In genomic region chr9:101862481-101863065, GRCm38 (mm10) we compare ENCODE assay signal across 9 mouse cellular contexts. TPM values are rescaled to one million over a fixed set of nuclear protein-coding genes. Genes with fewer than 3 reads are reported as not detected.
DNase-seq lines count a peak whose midpoint lies in the region; ATAC-seq and TF ChIP-seq lines count a peak whose summit lies in the region.
"Had no signal": no experiment of that assay in that cellular context is flagged by ENCODE, and none has a peak within 500 bp of the region (broad histone marks: within the 10 kb centered on the region; RNA-seq: fewer than 3 reads in every experiment).

No protein-coding gene starts in this region.

- ATAC-seq in forebrain, embryonic 14.5 days, result peak; percentile 83

- H3K9me3 ChIP-seq in forebrain, embryonic 14.5 days (replicated peaks; ENCODE audit: control insufficient read depth, low read length), result no peaks in the 10 kb centered on the region
- H3K9me3 ChIP-seq in hindbrain, embryonic 10.5 days, result no peaks in the 10 kb centered on the region

- 26% methylated on average over 12 of the region's 12 CpGs for WGBS in forebrain, embryonic 14.5 days
- WGBS in hindbrain, embryonic 10.5 days, result 20% methylated on average over 12 of the region's 12 CpGs
- 61% methylated on average over 12 of the region's 12 CpGs for WGBS in lung, adult 2 months

- no peak overlapping the region for H3K9ac ChIP-seq in forebrain, embryonic 14.5 days (ENCODE audit: low read length)

- H3K27ac ChIP-seq in forebrain, embryonic 14.5 days (ENCODE audit: low read depth, low read length), result no peak overlapping the region; the same call in 1 of the 2 replicates
- H3K27ac ChIP-seq in hindbrain, embryonic 10.5 days, result peak overlapping the region; percentile 53

- peak overlapping the region; percentile 38 for H3K4me2 ChIP-seq in forebrain, embryonic 14.5 days (ENCODE audit: low read length)

- TF ChIP-seq CTCF in lung, adult 2 months (IDR thresholded peaks at IDR 0.05; ENCODE audit: insufficient read depth, low read length), result no peak

- H3K4me1 ChIP-seq in forebrain, embryonic 14.5 days (ENCODE audit: control insufficient read depth, insufficient read depth, low read length), result peaks cover 9% of the 10 kb centered on the region; the same call in 1 of the 2 replicates
- H3K4me1 ChIP-seq in hindbrain, embryonic 10.5 days (replicated peaks), result peaks cover 26% of the 10 kb centered on the region
- no peaks in the 10 kb centered on the region for H3K4me1 ChIP-seq in lung, adult 2 months (ENCODE audit: control insufficient read depth, insufficient read depth, low read length)

- H3K27me3 ChIP-seq in forebrain, embryonic 14.5 days (replicated peaks; ENCODE audit: control insufficient read depth, insufficient read depth, low read length), result no peaks in the 10 kb centered on the region
- no peaks in the 10 kb centered on the region for H3K27me3 ChIP-seq in hindbrain, embryonic 10.5 days (ENCODE audit: insufficient read depth, poor library complexity, severe bottlenecking)

- no peak for TF ChIP-seq POLR2A in lung, adult 2 months (IDR thresholded peaks at IDR 0.05; ENCODE audit: borderline replicate concordance, extremely low read depth, low read depth, low read length)

- no peak overlapping the region for H3K4me3 ChIP-seq in forebrain, embryonic 14.5 days (ENCODE audit: low read depth, low read length)
- H3K4me3 ChIP-seq in hindbrain, embryonic 10.5 days, result peak overlapping the region; percentile 11; the same call in 1 of the 2 replicates
- no peak overlapping the region for H3K4me3 ChIP-seq in lung, adult 2 months (replicated peaks; ENCODE audit: extremely low read depth, low read depth, low read length)
- H3K4me3 ChIP-seq: myocyte had no signal

- DNase-seq in MN1 (ENCODE audit: low spot score), result peak; percentile 63
- peak; percentile 29 for DNase-seq in adrenal gland, postnatal 14 days
- DNase-seq in forebrain, embryonic 14.5 days (ENCODE audit: low spot score), result peak; percentile 81
- DNase-seq in hindbrain, embryonic 10.5 days (ENCODE audit: low spot score), result peak; percentile 44
- DNase-seq in lung, adult 2 months, result peak; percentile 11
- DNase-seq in ovary, postnatal 36 days (ENCODE audit: low spot score), result peak; percentile 49
- no peak for DNase-seq in thymus, postnatal 10 days (ENCODE audit: low spot score in 2 of 2)

- H3K36me3 ChIP-seq in forebrain, embryonic 14.5 days (ENCODE audit: control insufficient read depth, insufficient read depth, low read length), result no peaks in the 10 kb centered on the region
- no peaks in the 10 kb centered on the region for H3K36me3 ChIP-seq in hindbrain, embryonic 10.5 days

RNA-seq across cellular contexts. Expression of gene 9630041A04Rik, which starts 0.9 kb away (rescaled TPM):
- total RNA-seq in adrenal gland, postnatal 14 days (2021), result not detected in 2 replicates
- 0.28 TPM in 1 of 2 replicates, not detected in the other for polyA plus RNA-seq in forebrain, embryonic 14.5 days (2014; fragmentation: Nextera tagmentation; extraction: Ambion mirVana)
- polyA plus RNA-seq in hindbrain, embryonic 10.5 days (2016; fragmentation: Nextera tagmentation; extraction: Ambion mirVana), result 0.17 and 0.33 TPM in 2 replicates
- not detected in 2 replicates for polyA plus RNA-seq in lung, adult 2 months (2012; rRNA removed)
- polyA plus RNA-seq: gonadal fat pad, adult 2 months; myocyte had no signal

Comparison
In these comparisons a context has a peak if more than half of its experiments do, and no peak if none do; other contexts are left out.
1. DNase-seq: peak in MN1 (single experiment), adrenal gland, postnatal 14 days (single experiment), forebrain, embryonic 14.5 days (single experiment), hindbrain, embryonic 10.5 days (single experiment), lung, adult 2 months (single experiment) and ovary, postnatal 36 days (single experiment); none in thymus, postnatal 10 days (0 of 2).